Mouse (Mus musculus) stomach, postnatal 0 days (tissue): ENCODE data around the gene Ikzf4. TPM values are rescaled to one million over a fixed set of nuclear protein-coding genes. Genes with fewer than 3 reads are reported as not detected.

ENCODE experiments used
- ATAC-seq: fragments of 200-750 bp; cut with Nextera tagmentation; 2 replicates; pipeline ENCODE4 v1.8.0; 2017; ENCODE audit not compliant: low FRiP score, low TSS enrichment
- DNase-seq: peaks from one replicate; pipeline ENCODE4 v3.0.0-alpha.2; 2016; ENCODE audit warnings: low spot score
- H3K27ac ChIP-seq: fragments of 300-500 bp; sonication (generic); replicated peaks from 2 replicates; pipeline ENCODE4 v1.5.1; 2014; ENCODE audit warnings: mild to moderate bottlenecking, control low read depth
- H3K27me3 ChIP-seq: fragments of 300-500 bp; sonication (generic); 2 replicates; pipeline ENCODE4 v1.6.1; 2014; ENCODE audit warnings: low read length; ENCODE audit not compliant: control insufficient read depth, insufficient read depth
- H3K36me3 ChIP-seq: fragments of 300-500 bp; sonication (generic); 2 replicates; pipeline ENCODE4 v1.6.1; 2014; ENCODE audit warnings: low read length, mixed read lengths; ENCODE audit not compliant: control insufficient read depth, insufficient read depth
- H3K4me1 ChIP-seq: fragments of 300-500 bp; sonication (generic); replicated peaks from 2 replicates; pipeline ENCODE4 v1.6.1; 2014; ENCODE audit warnings: antibody characterized with exemption; ENCODE audit not compliant: control insufficient read depth, insufficient read depth
- H3K4me2 ChIP-seq: fragments of 300-500 bp; sonication (generic); replicated peaks from 2 replicates; pipeline ENCODE4 v1.6.1; 2014; ENCODE audit warnings: low read depth, mild to moderate bottlenecking, control low read depth, moderate library complexity
- H3K4me3 ChIP-seq: fragments of 300-500 bp; sonication (generic); 2 replicates; pipeline ENCODE4 v1.5.1; 2014; ENCODE audit warnings: low read depth, low read length, control low read depth
- H3K9ac ChIP-seq: fragments of 300-500 bp; sonication (generic); 2 replicates; pipeline ENCODE4 v1.6.1; 2014; ENCODE audit warnings: mild to moderate bottlenecking, low read length, control low read depth, mixed read lengths
- H3K9me3 ChIP-seq: fragments of 300-500 bp; sonication (generic); 2 replicates; pipeline ENCODE4 v1.6.1; 2016; ENCODE audit warnings: low read length; ENCODE audit not compliant: control insufficient read depth
- CTCF ChIP-seq: IDR thresholded peaks from 2 replicates; pipeline ENCODE4 v1.5.1; 2016; ENCODE audit warnings: antibody characterized with exemption, low read depth, mild to moderate bottlenecking, moderate library complexity
- EP300 ChIP-seq: optimal IDR thresholded peaks from 2 replicates; pipeline ENCODE3; 2016; ENCODE audit warnings: antibody characterized with exemption
- WGBS: fragments of 180-500 bp; shearing (Covaris S2); extraction: QIAGEN DNeasy Blood & Tissue Kit; methylation state at CpG from one replicate; pipeline ENCODE4 v1.1.7; 2014; 5-methylcytosine and 5-hydroxymethylcytosine counted together
- polyA plus RNA-seq: library from polyadenylated mRNA; unstranded; fragments of >200 nt; fragmentation: Nextera tagmentation; extraction: Ambion mirVana; gene quantifications from 2 replicates; pipeline ENCODE4 v1.2.1, GENCODE M21; 2015

Gene Ikzf4
- 1.6 and 1.7 TPM in 2 replicates for polyA plus RNA-seq

- H3K36me3 ChIP-seq, result no peaks in the 10 kb centered on the region
- ATAC-seq (peak; percentile 82), DNase-seq (peak; percentile 80)
- peak within 1 kb of the TSS; percentile 57 for H3K9ac ChIP-seq
- peak within 1 kb of the TSS; percentile 65 for H3K4me2 ChIP-seq
- peak within 1 kb of the TSS; percentile 77 for H3K27ac ChIP-seq
- H3K9me3 ChIP-seq, result no peaks in the 10 kb centered on the region
- peak within 1 kb of the TSS; percentile 43 for H3K4me3 ChIP-seq
- H3K4me1 ChIP-seq, result peaks cover 4% of the 10 kb centered on the region; the same call in 1 of the 2 replicates
- no peak for TF ChIP-seq EP300
- TF ChIP-seq CTCF, result no peak
- 7% methylated on average over 36 of the region's 36 CpGs for WGBS
- H3K27me3 ChIP-seq, result no peaks in the 10 kb centered on the region
Measured at GRCm38 (mm10) chr10:128645111-128646011, at the start of gene Ikzf4. TSS of gene Ikzf4 (minus strand) at chr10:128645991.

GRCm38 (mm10) chr10:128695411-128695991 lies 49.7 kb upstream of the Ikzf4 start:
- H3K4me2 ChIP-seq, result peak overlapping the region; percentile 77
- ATAC-seq (no peak), DNase-seq (peak; percentile 47)
- peak overlapping the region; percentile 92 for H3K4me3 ChIP-seq
- H3K4me1 ChIP-seq, result no peaks in the 10 kb centered on the region
- H3K9ac ChIP-seq, result peak overlapping the region; percentile 94
- WGBS, result under 1% methylated on average over 22 of the region's 22 CpGs
- no peaks in the 10 kb centered on the region for H3K9me3 ChIP-seq
- H3K27ac ChIP-seq, result peak overlapping the region; percentile 99
- no peaks in the 10 kb centered on the region for H3K27me3 ChIP-seq
- TF ChIP-seq EP300, result peak; percentile 14
- no peak for TF ChIP-seq CTCF
- 0 out of 2 replicates have a peak, but pooled peaks cover 9% of the 10 kb centered on the region for H3K36me3 ChIP-seq

GRCm38 (mm10) chr10:128674469-128675008 lies 28.7 kb upstream of the Ikzf4 start:
- Histone ChIP-seq H3K36me3 (no peaks in the 10 kb centered on the region), H3K9me3 (no peaks in the 10 kb centered on the region), H3K9ac (no peak overlapping the region), H3K4me2 (peak overlapping the region; percentile 83), H3K4me1 (no peaks in the 10 kb centered on the region), H3K27me3 (no peaks in the 10 kb centered on the region), H3K4me3 (peak overlapping the region; percentile 67), H3K27ac (peak overlapping the region; percentile 80)
- 1% methylated on average over 9 of the region's 9 CpGs for WGBS
- ATAC-seq (no peak), DNase-seq (no peak)
- TF ChIP-seq EP300, result no peak
- peak; percentile 82 for TF ChIP-seq CTCF

GRCm38 (mm10) chr10:128673763-128674468 lies 28.1 kb upstream of the Ikzf4 start, which contains the start of gene Suox:
TSS of gene Suox (minus strand) at chr10:128674073.
- under 1% methylated on average over 51 of the region's 60 CpGs for WGBS
- Histone ChIP-seq H3K9ac (peak within 1 kb of the TSS; percentile 69), H3K36me3 (no peaks in the 10 kb centered on the region), H3K4me2 (peak within 1 kb of the TSS; percentile 83), H3K4me1 (no peaks in the 10 kb centered on the region), H3K4me3 (peak within 1 kb of the TSS; percentile 67), H3K27ac (peak within 1 kb of the TSS; percentile 80), H3K9me3 (no peaks in the 10 kb centered on the region), H3K27me3 (no peaks in the 10 kb centered on the region)
- TF ChIP-seq EP300 (no peak), CTCF (no peak)
- ATAC-seq (peak; percentile 88), DNase-seq (peak; percentile 89)

- no peak overlapping the region for H3K9ac ChIP-seq
- ATAC-seq (no peak), DNase-seq (no peak)
- H3K4me1 ChIP-seq, result no peaks in the 10 kb centered on the region
- H3K9me3 ChIP-seq, result no peaks in the 10 kb centered on the region
- no peaks in the 10 kb centered on the region for H3K36me3 ChIP-seq
- H3K4me3 ChIP-seq, result no peak overlapping the region
- no peak overlapping the region for H3K27ac ChIP-seq
- 91% methylated on average over 9 of the region's 9 CpGs for WGBS
- no peak overlapping the region for H3K4me2 ChIP-seq
- no peaks in the 10 kb centered on the region for H3K27me3 ChIP-seq
- TF ChIP-seq EP300 (no peak), CTCF (no peak)
Measured at GRCm38 (mm10) chr10:128671148-128671547, 25.4 kb upstream of the Ikzf4 start.
